Mouse (Mus musculus) gastrocnemius, postnatal 14 days (tissue): ENCODE data around the gene Ywhag. TPM values are rescaled to one million over a fixed set of nuclear protein-coding genes. Genes with fewer than 3 reads are reported as not detected.

Experiments
- DNase-seq: peaks from one replicate; pipeline ENCODE4 v3.0.0; 2021; ENCODE audit warnings: mixed read lengths
- intact Hi-C: fragments of 180-260 bp; cut with DNase I; formaldehyde crosslinking; loops from one replicate; pipeline ENCODE4 v1.15.1; 2025; ENCODE audit warnings: low total_unique reads
- total RNA-seq, 2 experiments: library from RNA; stranded (reverse); gene quantifications; 2 replicates each; pipeline ENCODE4 v1.2.3; 2021

Gene Ywhag
- total RNA-seq, 2 experiments from 2014 or later = 305 to 325 TPM

DNA sequence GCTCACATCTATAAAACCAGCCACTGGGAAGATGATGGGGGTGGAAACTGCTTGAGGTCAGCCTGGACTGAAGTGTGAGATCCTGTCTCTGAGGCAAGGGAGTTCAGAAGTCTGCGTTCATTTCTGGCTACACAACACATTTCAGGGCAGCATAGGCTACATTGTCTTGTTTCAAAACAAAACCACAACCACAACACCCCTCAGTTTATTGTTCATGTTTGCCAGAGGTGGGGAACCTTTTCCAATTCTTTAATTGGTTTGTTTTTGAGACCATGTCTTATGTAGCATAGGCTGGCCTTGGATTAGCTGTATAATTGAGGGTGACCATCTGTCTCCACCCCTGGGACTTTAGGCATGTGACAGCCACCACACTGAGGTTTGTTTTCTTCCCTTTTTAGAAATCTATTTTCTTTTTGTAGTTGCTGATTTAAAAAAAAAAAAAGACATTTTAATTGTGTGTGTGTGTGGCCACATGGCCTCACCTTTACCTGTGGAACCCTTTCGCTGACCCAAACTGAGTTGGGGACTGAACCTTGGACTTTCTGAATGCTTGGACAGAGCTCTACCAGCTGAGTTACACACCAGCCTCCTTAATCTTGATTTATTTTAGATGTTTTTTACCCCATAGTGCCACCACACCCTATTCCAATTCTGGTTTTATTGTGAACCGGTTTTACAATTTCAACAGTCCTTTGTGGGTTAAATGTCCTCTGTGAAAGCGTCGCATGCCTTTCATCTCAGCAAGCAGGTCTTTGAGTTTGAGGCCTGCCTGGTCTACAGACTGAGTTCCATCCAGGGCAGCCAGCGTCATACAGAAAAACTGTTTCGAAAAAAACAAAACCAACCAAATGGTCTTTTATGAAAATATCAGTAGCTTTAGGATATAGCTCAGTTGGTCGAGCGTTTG lies 22.1 kb upstream of the Ywhag start:
- DNase-seq = no peak
- intact Hi-C loops = no loop called here

GRCm38 (mm10) chr5:135952830-135953229 lies 18.4 kb upstream of the Ywhag start:
- intact Hi-C loops = no loop called here
- no peak for DNase-seq

DNA sequence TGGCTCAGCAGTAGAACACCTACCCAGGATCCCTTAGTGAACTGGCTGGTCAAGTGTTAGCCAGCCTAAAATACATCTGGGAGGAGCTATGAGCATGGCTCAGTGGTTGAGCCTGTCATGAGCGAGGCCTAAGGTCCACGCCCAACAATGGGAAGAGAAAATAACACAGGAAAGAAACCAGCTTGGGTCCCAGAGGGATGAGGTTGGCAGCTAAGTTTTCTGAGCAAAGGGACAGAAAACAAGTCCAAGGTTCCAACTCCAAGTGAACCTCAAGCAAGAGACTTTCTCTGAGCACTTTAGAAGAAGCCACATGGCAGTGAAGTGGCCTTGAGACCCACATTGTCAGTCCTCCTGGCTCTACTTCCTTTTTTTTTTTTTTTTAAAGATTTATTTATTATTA lies 17.2 kb upstream of the Ywhag start:
- no peak for DNase-seq
- intact Hi-C loops = no loop called here

DNA sequence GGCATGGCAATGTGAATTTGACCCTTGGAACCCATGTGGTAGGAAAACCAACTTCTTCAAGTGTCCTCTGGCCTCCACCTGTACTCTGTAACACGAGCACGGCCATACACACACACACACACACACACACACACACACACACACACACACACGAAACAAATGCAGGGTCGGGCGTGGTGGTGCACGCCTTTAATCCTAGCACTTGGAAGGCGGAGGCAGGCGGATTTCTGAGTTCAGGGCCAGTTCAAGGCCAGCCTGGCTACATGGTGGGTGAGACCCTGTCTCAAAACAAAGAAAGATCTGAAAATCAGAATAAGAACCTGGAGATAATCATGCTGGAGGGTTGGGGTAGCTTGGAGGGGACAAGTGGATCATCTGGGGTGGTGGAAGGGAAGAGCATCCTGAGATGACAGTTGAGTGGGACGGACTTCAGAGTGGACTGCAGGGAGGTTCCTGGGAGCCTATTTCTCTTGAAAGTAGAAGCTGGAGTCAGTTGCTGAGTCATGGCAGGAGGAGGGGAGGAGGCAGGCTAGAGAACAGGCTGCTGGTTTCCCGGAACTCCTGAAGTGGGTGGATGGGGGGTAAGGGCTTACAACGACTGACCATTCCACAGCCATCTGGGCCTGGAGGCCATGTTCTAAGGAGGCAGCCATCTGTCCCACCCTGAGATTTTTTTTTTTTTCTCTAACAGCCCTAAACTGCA lies 16.4 kb upstream of the Ywhag start:
- intact Hi-C loops = no loop called here
- no peak for DNase-seq

DNA sequence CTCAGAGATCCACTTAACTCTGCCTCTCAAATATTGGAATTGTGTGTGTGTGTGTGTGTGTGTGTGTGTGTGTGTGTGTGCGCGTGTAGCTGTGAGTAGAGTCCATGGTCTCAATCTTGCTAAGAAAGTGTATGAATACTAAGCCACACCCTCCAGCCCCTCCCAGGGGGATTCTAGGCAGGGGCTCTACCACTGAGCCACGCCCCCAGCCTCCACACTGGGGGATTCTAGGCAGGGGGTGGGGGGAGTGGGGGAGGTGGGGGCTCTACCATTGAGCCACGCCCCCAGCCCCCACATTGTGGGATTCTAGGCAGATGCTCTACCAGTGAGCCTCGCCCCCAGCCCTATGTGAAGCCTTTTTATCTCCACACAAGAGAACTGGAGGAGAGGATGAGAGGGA lies 12.2 kb upstream of the Ywhag start:
- intact Hi-C loops = no loop called here
- DNase-seq = no peak

- intact Hi-C loops = no loop called here
- no peak for DNase-seq
Observed at GRCm38 (mm10) chr5:135945916-135946408, 11.5 kb upstream of the Ywhag start.

DNA sequence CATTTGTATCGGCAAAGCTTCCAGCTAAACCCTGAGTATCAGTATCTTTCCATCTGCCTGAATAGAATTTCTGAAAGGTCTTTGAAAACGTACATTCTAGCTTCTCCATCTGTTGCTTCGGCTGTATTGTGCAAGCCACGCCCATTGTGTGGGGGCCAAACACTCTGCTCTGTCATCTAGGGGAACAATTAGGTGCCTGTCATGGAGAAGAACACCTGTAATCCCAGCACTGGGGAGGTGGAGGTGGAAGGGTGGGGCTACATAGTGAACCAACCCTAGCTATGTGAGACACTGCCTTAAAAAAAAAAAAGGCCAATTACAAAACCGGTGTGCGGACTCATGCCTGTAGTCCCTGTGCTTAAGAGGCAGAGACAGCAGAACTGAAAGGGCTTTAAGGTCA lies 8.3 kb upstream of the Ywhag start:
- no peak for DNase-seq
- intact Hi-C loops = no loop called here

DNA sequence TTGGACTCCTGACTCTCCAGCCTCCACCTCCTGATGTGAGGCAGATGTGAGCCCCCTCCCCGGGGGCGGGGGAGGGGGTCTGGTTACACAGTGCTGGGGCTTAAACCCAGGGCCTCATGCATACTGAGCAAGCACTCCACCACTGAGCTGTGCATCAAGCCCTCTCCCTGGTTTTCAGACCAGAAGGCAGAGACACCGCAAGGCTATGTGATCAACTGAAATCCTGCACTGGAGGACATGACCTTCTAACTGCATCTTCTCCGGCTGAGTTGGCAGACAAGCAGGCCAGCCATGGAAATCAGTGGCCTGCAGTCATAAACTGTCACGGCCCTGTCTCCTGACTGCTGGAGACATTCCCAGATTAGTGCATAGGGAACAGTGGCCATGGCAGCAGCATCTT lies 6.2 kb upstream of the Ywhag start:
- intact Hi-C loops = no loop called here
- no peak for DNase-seq

GRCm38 (mm10) chr5:135935641-135936190 lies 1.3 kb upstream of the Ywhag start:
- DNase-seq = no peak
- intact Hi-C loops = no loop called here

- DNase-seq = no peak
- intact Hi-C loops = no loop called here
Observed at GRCm38 (mm10) chr5:135935176-135935523, 734 bp upstream of the Ywhag start.

GRCm38 (mm10) chr5:135933900-135934441 lies 445 bp downstream of the Ywhag start:
- peak; percentile 73 for DNase-seq
- intact Hi-C loops = no loop called here

DNA sequence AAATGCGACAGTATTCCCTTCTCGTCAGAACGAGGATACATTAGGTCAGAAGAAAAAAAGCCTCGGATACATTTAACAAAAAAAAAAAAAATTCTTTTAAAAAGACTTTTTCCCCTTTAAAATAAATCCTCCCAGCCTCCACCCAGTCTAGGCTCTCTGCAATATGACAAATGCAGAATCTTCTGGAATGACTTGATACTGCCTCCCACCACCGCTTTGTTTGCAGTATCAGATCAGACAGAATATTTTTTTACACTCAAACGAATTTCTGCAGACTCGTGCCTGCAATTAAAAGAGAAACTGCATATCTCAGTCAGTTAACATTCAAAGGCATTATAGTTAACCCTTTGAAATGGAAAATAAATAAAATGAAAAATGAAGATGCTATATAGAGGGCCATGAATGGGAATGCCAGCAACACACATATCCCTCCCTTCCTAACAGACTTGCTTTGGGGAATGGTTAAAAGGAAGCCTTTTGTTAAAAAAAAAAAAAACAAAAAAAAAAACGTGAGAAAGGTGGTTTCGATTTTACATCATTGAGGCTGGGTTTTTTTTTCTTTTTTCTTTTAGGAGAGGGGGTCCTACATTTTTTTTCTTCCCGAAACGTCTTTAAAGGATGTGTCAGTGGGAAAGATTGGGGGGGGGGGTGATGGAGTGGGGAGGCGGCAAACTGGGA lies 1.1 kb downstream of the Ywhag start:
- intact Hi-C loops = no loop called here
- DNase-seq = no peak

DNA sequence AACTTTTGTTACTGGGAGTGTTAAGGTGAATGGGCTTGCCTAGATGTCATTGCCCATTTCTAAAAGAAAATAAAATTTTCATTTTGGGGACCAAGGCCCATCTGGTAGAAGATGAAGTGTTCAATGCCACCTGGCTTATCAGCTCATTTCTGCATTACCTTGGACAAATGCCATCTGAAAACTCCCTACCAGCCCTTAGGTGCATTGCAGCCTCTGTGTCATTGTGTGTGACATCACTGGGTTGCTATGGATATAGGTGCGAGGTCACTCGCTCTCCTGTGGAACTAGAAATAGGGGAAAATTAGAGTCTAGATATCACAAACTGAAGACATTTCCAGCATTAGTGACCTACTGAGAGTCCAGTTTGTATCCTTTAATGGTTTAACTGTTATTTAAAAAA lies 2.1 kb downstream of the Ywhag start:
- DNase-seq = no peak
- intact Hi-C loops = no loop called here

GRCm38 (mm10) chr5:135931526-135931925 lies 2.9 kb downstream of the Ywhag start:
- DNase-seq = no peak
- intact Hi-C loops = no loop called here

GRCm38 (mm10) chr5:135929685-135930424 lies 4.6 kb downstream of the Ywhag start:
- intact Hi-C loops = no loop called here
- DNase-seq = no peak

DNA sequence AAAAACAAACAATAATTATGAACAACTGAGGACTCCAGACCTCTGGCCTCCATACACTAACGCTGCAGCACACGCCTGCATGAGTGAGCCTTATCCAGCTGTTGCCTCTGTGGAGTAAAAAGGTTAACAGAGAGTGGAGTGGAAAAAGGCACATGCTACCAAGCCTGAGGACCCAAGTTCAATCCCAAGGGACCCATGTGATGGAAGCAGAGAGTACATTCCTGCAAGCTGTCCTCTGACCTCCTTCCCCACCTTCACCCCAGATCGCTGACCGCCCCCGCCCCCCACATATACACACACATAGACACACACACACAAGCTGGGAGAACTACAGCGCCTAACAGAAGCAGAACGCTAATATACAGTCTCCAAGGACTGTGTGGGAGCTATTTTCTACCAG lies 10.5 kb downstream of the Ywhag start:
- DNase-seq = no peak
- intact Hi-C loops = no loop called here

DNA sequence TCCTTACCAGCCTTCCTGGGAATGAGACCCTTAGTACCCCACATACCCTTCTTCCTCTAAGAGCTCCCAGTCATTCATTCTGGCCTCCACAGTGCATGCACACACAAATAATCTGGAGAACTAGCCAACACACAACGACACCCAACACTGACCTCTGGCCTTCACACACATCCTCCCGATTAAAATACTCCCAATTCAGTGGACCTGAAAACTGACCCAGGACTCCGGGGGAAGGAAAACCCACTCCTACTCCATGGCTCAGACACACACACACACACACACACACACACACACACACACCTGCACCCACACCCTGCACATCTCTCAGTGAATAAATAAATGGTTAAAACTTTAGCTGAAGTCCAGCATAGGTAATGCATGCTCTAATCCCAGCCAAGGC lies 14.5 kb downstream of the Ywhag start:
- DNase-seq = no peak
- intact Hi-C loops = no loop called here

GRCm38 (mm10) chr5:135918593-135918992 lies 15.8 kb downstream of the Ywhag start:
- no peak for DNase-seq
- intact Hi-C loops = no loop called here

- intact Hi-C loops = no loop called here
Observed at GRCm38 (mm10) chr5:135918059-135918437, 16.4 kb downstream of the Ywhag start.

More at GRCm38 (mm10) chr5:135918059-135918437, 16.4 kb downstream of the Ywhag start:
- no peak for DNase-seq
